In genomic region chr9:59680534-59680875, GRCm38 (mm10) we compare ENCODE assay signal across 8 mouse cellular contexts. TPM values are rescaled to one million over a fixed set of nuclear protein-coding genes. Genes with fewer than 3 reads are reported as not detected.
A peak's percentile ranks its signal among the peaks of the same experiment; 100 is the strongest.
DNase-seq lines count a peak whose midpoint lies in the region; ATAC-seq and TF ChIP-seq lines count a peak whose summit lies in the region.

No protein-coding gene starts in this region.

- TF ChIP-seq POLR2A in small intestine, adult 2 months (IDR thresholded peaks at IDR 0.05; ENCODE audit: low read depth, low read length): no peak

- H3K27ac ChIP-seq in limb, embryonic 11.5 days (replicated peaks; ENCODE audit: low read depth, low read length): no peak overlapping the region
- peak overlapping the region; percentile 32; the same call in 1 of the 2 replicates for H3K27ac ChIP-seq in small intestine, adult 2 months (ENCODE audit: insufficient read depth, low read depth, low read length)

- H3K4me1 ChIP-seq in limb, embryonic 11.5 days (ENCODE audit: control insufficient read depth, insufficient read depth, low read length): peaks cover 5% of the 10 kb centered on the region; the same call in 1 of the 2 replicates
- H3K4me1 ChIP-seq in small intestine, adult 2 months (ENCODE audit: control insufficient read depth, insufficient read depth, insufficient read length, low read length): peaks cover 6% of the 10 kb centered on the region; the same call in 1 of the 2 replicates

- no peak for TF ChIP-seq CTCF in small intestine, adult 2 months (IDR thresholded peaks at IDR 0.05; ENCODE audit: extremely low read depth, insufficient read length, insufficient replicate concordance, low read depth, low read length)

- ATAC-seq in limb, embryonic 11.5 days (ENCODE audit: insufficient number of reproducible peaks, low FRiP score, low TSS enrichment, low read depth): no peak

- WGBS in limb, embryonic 11.5 days: 7% methylated on average over 16 of the region's 16 CpGs
- WGBS in small intestine, adult 2 months: 20% methylated on average over 16 of the region's 16 CpGs

- H3K4me2 ChIP-seq in limb, embryonic 11.5 days (ENCODE audit: low read depth, severe bottlenecking): peak overlapping the region; percentile 79

- peak; percentile 29 for DNase-seq in cerebellum, adult 9-10 months
- no peak for DNase-seq in cerebellum, postnatal 10 days
- peak; percentile 12 for DNase-seq in right cerebral cortex, postnatal 14 days
- no peak for DNase-seq in right cerebral cortex, postnatal 25 days
- no peak for DNase-seq in limb, embryonic 11.5 days (ENCODE audit: low spot score)
- no peak for DNase-seq in frontal cortex, postnatal 10 days (ENCODE audit: low spot score in 2 of 2)
- no peak for DNase-seq in thymus, adult 18-20 months

- H3K4me3 ChIP-seq in limb, embryonic 11.5 days (ENCODE audit: low read depth, low read length): peak overlapping the region; percentile 34
- peak overlapping the region; percentile 61 for H3K4me3 ChIP-seq in small intestine, adult 2 months (ENCODE audit: low read depth, low read length)

- peaks cover 16% of the 10 kb centered on the region; the same call in 1 of the 2 replicates for H3K36me3 ChIP-seq in limb, embryonic 11.5 days (ENCODE audit: control insufficient read depth, insufficient read depth, low read length)
- H3K36me3 ChIP-seq in small intestine, adult 2 months (ENCODE audit: control insufficient read depth, insufficient read depth, low read length): peaks cover 38% of the 10 kb centered on the region

- H3K9me3 ChIP-seq in limb, embryonic 11.5 days (ENCODE audit: control insufficient read depth, low read length): no peaks in the 10 kb centered on the region

- no peaks in the 10 kb centered on the region for H3K27me3 ChIP-seq in limb, embryonic 11.5 days (ENCODE audit: control insufficient read depth, insufficient read depth, low read length)
- no peaks in the 10 kb centered on the region for H3K27me3 ChIP-seq in small intestine, adult 2 months (ENCODE audit: control insufficient read depth, insufficient read depth, low read length)

- peak overlapping the region; percentile 22 for H3K9ac ChIP-seq in limb, embryonic 11.5 days (ENCODE audit: low read length)

RNA-seq across cellular contexts. Expression of gene Gramd2, which starts 0.6 kb away (rescaled TPM):
- polyA plus RNA-seq in limb, embryonic 11.5 days (2014; fragmentation: Nextera tagmentation; extraction: Ambion mirVana): 0.20 and 0.27 TPM in 2 replicates
- polyA plus RNA-seq in small intestine, adult 2 months (2012; rRNA removed): 4.6 and 6.4 TPM in 2 replicates

RNA-seq across cellular contexts. Expression of gene Pkm, which starts 24.3 kb away (rescaled TPM):
- 1,975 and 1,999 TPM in 2 replicates for polyA plus RNA-seq in limb, embryonic 11.5 days (2014; fragmentation: Nextera tagmentation; extraction: Ambion mirVana)
- polyA plus RNA-seq in small intestine, adult 2 months (2012; rRNA removed): 513 and 1,082 TPM in 2 replicates

Comparison
In these comparisons a context has a peak if more than half of its experiments do, and no peak if none do; other contexts are left out.
1. DNase-seq: peak in cerebellum, adult 9-10 months (single experiment) and right cerebral cortex, postnatal 14 days (single experiment); none in cerebellum, postnatal 10 days (0 of 2), right cerebral cortex, postnatal 25 days (single experiment), limb, embryonic 11.5 days (single experiment), frontal cortex, postnatal 10 days (0 of 2) and thymus, adult 18-20 months (0 of 2).